Mouse (Mus musculus) midbrain, postnatal 0 days (tissue): ENCODE measurements around the gene Gpsm3. TPM values are rescaled to one million over a fixed set of nuclear protein-coding genes. Genes with fewer than 3 reads are reported as not detected.

Experiments
- ATAC-seq: fragments of 200-750 bp; cut with Nextera tagmentation; 2 replicates; pipeline ENCODE4 v1.8.0; 2017; ENCODE audit warnings: moderate number of reproducible peaks, mild to moderate bottlenecking, moderate TSS enrichment, moderate library complexity; ENCODE audit not compliant: low FRiP score
- DNase-seq: peaks from one replicate; pipeline ENCODE4 v3.0.0-alpha.2; 2015; ENCODE audit warnings: low spot score
- H3K27ac ChIP-seq: fragments of 300-500 bp; sonication (generic); 2 replicates; pipeline ENCODE4 v1.5.1; 2014; ENCODE audit warnings: low read depth, mild to moderate bottlenecking, low read length, mixed read lengths
- H3K27me3 ChIP-seq: fragments of 300-500 bp; sonication (generic); 2 replicates; pipeline ENCODE4 v1.6.1; 2014; ENCODE audit warnings: low read length, control low read depth, mixed read lengths; ENCODE audit not compliant: insufficient read depth
- H3K36me3 ChIP-seq: fragments of 300-500 bp; sonication (generic); 2 replicates; pipeline ENCODE4 v1.6.1; 2014; ENCODE audit warnings: low read length, control low read depth, mixed read lengths; ENCODE audit not compliant: insufficient read depth
- H3K4me1 ChIP-seq: fragments of 300-500 bp; sonication (generic); 2 replicates; pipeline ENCODE4 v1.6.1; 2014; ENCODE audit warnings: mild to moderate bottlenecking, control low read depth, antibody characterized with exemption, low read length, mixed read lengths; ENCODE audit not compliant: insufficient read depth
- H3K4me2 ChIP-seq: fragments of 300-500 bp; sonication (generic); 2 replicates; pipeline ENCODE4 v1.6.1; 2014; ENCODE audit warnings: low read depth, mild to moderate bottlenecking, low read length, mixed read lengths; ENCODE audit not compliant: poor library complexity, severe bottlenecking
- H3K4me3 ChIP-seq: fragments of 300-500 bp; sonication (generic); 2 replicates; pipeline ENCODE4 v1.5.1; 2014; ENCODE audit warnings: low read depth, mild to moderate bottlenecking, low read length, moderate library complexity
- H3K9ac ChIP-seq: fragments of 300-500 bp; sonication (generic); replicated peaks from 2 replicates; pipeline ENCODE4 v1.6.1; 2014; ENCODE audit warnings: mild to moderate bottlenecking, low read length, moderate library complexity, mixed read lengths; ENCODE audit not compliant: poor library complexity, severe bottlenecking
- H3K9me3 ChIP-seq: fragments of 300-500 bp; sonication (generic); 2 replicates; pipeline ENCODE4 v1.6.1; 2016; ENCODE audit warnings: low read length, control low read depth
- CTCF ChIP-seq: IDR thresholded peaks from 2 replicates; pipeline ENCODE4 v1.5.1; 2016; ENCODE audit warnings: antibody characterized with exemption, mild to moderate bottlenecking
- WGBS: fragments of 180-500 bp; shearing (Covaris S2); extraction: QIAGEN DNeasy Blood & Tissue Kit; methylation state at CpG from one replicate; pipeline ENCODE4 v1.1.7; 2014; 5-methylcytosine and 5-hydroxymethylcytosine counted together
- polyA plus RNA-seq: library from polyadenylated mRNA; unstranded; fragments of >200 nt; fragmentation: Nextera tagmentation; extraction: Ambion mirVana; gene quantifications from 2 replicates; pipeline ENCODE4 v1.2.1, GENCODE M21; 2015
- total RNA-seq: library from RNA; depleted of rRNA; stranded (reverse); fragments of >200 nt; gene quantifications from 2 replicates; pipeline ENCODE4 v1.2.3, GENCODE M21; 2014

Gpsm3 gene
- total and polyA plus RNA-seq, 2 experiments from 2014 or later: 1.2 to 5.5 TPM

DNA sequence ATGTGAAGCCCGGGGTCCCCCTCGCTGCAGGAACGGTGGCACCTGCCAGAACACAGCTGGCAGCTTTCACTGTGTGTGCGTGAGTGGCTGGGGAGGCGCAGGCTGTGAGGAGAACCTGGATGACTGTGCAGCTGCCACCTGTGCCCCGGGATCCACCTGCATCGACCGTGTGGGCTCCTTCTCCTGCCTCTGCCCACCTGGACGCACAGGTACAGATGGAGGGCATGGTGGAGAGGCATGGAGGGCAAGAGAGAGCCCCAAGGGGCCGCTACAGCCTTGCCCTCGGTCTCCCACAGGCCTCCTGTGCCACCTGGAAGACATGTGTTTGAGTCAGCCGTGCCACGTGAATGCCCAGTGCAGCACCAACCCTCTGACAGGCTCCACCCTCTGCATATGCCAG lies 21.2 kb upstream of the Gpsm3 start:
- no peak for TF ChIP-seq CTCF
- H3K4me2 ChIP-seq: no peak overlapping the region
- no peaks in the 10 kb centered on the region for H3K36me3 ChIP-seq
- ATAC-seq (no peak), DNase-seq (no peak)
- no peak overlapping the region for H3K9ac ChIP-seq
- no peaks in the 10 kb centered on the region for H3K4me1 ChIP-seq
- no peaks in the 10 kb centered on the region for H3K9me3 ChIP-seq
- no peak overlapping the region for H3K27ac ChIP-seq
- no peaks in the 10 kb centered on the region for H3K27me3 ChIP-seq
- H3K4me3 ChIP-seq: no peak overlapping the region
- WGBS: 81% methylated on average over 13 of the region's 13 CpGs

DNA sequence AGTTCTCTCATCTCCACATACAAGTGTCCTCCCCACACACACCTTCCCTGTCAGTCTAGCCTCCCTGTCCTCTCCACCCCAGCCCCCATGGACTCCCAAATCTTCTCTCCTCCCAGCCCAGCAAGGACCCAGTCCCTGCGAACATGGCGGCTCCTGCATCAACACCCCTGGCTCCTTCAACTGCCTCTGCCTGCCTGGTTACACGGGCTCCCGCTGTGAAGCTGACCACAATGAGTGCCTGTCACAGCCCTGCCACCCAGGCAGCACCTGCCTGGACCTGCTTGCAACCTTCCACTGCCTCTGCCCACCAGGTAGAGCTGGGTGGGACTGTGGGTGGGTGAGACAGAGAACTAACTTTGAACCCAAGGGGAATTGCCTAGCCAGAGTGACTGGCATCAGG lies 19.7 kb upstream of the Gpsm3 start:
- ATAC-seq (no peak), DNase-seq (no peak)
- Histone ChIP-seq H3K36me3 (no peaks in the 10 kb centered on the region), H3K4me1 (no peaks in the 10 kb centered on the region), H3K27ac (no peak overlapping the region), H3K9me3 (no peaks in the 10 kb centered on the region), H3K9ac (no peak overlapping the region), H3K4me2 (no peak overlapping the region), H3K4me3 (no peak overlapping the region), H3K27me3 (no peaks in the 10 kb centered on the region)
- no peak for TF ChIP-seq CTCF
- WGBS: 69% methylated on average over 4 of the region's 4 CpGs

DNA sequence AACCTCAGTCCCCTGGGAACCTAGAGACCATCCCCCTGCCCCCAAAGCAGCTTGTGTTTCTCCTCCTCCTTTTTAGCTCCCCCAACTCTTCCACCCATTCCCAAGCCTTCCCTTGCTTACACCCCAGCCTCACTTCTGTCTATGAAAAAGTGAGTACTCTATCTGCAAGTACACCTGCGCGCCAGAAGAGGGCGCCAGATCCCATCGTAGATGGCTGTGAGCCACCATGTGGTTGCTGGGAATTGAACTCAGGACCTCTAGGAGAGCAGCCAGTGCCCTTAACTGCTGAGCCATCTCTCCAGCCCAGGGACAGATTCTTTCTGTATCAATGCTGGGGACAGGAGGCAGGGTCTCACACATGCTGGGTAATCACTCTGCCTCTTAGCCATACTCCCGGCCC lies 17.7 kb upstream of the Gpsm3 start:
- DNase-seq (no peak), ATAC-seq (no peak)
- Histone ChIP-seq H3K4me3 (no peak overlapping the region), H3K27ac (no peak overlapping the region), H3K27me3 (no peaks in the 10 kb centered on the region), H3K4me2 (no peak overlapping the region), H3K36me3 (no peaks in the 10 kb centered on the region), H3K4me1 (no peaks in the 10 kb centered on the region), H3K9ac (no peak overlapping the region), H3K9me3 (no peaks in the 10 kb centered on the region)
- TF ChIP-seq CTCF: peak; percentile 65
- WGBS: 10% methylated on average over 5 of the region's 5 CpGs

- 0 out of 2 replicates have a peak overlapping the region, but pooled peaks have one; percentile 8 for H3K9ac ChIP-seq
- ATAC-seq (peak; percentile 24; the same call in 1 of the 2 replicates), DNase-seq (peak; percentile 10)
- TF ChIP-seq CTCF: peak; percentile 46
- no peak overlapping the region for H3K4me2 ChIP-seq
- H3K9me3 ChIP-seq: no peaks in the 10 kb centered on the region
- H3K4me3 ChIP-seq: no peak overlapping the region
- no peaks in the 10 kb centered on the region for H3K27me3 ChIP-seq
- no peaks in the 10 kb centered on the region for H3K36me3 ChIP-seq
- H3K4me1 ChIP-seq: no peaks in the 10 kb centered on the region
- WGBS: 9% methylated on average over 15 of the region's 15 CpGs
- H3K27ac ChIP-seq: no peak overlapping the region
These were observed 17.2 kb upstream of the Gpsm3 start for GRCm38 (mm10) chr17:34572361-34572760.

GRCm38 (mm10) chr17:34576577-34576976 lies 13.0 kb upstream of the Gpsm3 start:
- no peaks in the 10 kb centered on the region for H3K27me3 ChIP-seq
- no peak overlapping the region for H3K4me2 ChIP-seq
- DNase-seq (no peak), ATAC-seq (no peak)
- no peak overlapping the region for H3K4me3 ChIP-seq
- H3K27ac ChIP-seq: no peak overlapping the region
- no peaks in the 10 kb centered on the region for H3K4me1 ChIP-seq
- H3K36me3 ChIP-seq: no peaks in the 10 kb centered on the region
- no peak overlapping the region for H3K9ac ChIP-seq
- no peaks in the 10 kb centered on the region for H3K9me3 ChIP-seq
- 71% methylated on average over 5 of the region's 5 CpGs for WGBS
- no peak for TF ChIP-seq CTCF

GRCm38 (mm10) chr17:34578070-34578469 lies 11.5 kb upstream of the Gpsm3 start:
- Histone ChIP-seq H3K27ac (no peak overlapping the region), H3K9me3 (no peaks in the 10 kb centered on the region), H3K4me2 (no peak overlapping the region), H3K36me3 (no peaks in the 10 kb centered on the region), H3K4me1 (no peaks in the 10 kb centered on the region), H3K9ac (no peak overlapping the region), H3K4me3 (no peak overlapping the region), H3K27me3 (no peaks in the 10 kb centered on the region)
- ATAC-seq: no peak
- no peak for DNase-seq
- 87% methylated on average over 3 of the region's 3 CpGs for WGBS
- TF ChIP-seq CTCF: no peak
